Mouse (Mus musculus) embryo, embryonic 9.5 days (tissue): ENCODE data around the gene Milr1.
"Not testable (repeated sequence)": the region's sequence is repeated elsewhere in the genome, so short reads cannot be mapped to it uniquely, and the experiment has no call there.

Experiments used
- DNase-seq: peaks from one replicate; pipeline ENCODE4 v3.0.0-alpha.2; 2017; ENCODE audit errors: extremely low spot score

Milr1 gene

DNA sequence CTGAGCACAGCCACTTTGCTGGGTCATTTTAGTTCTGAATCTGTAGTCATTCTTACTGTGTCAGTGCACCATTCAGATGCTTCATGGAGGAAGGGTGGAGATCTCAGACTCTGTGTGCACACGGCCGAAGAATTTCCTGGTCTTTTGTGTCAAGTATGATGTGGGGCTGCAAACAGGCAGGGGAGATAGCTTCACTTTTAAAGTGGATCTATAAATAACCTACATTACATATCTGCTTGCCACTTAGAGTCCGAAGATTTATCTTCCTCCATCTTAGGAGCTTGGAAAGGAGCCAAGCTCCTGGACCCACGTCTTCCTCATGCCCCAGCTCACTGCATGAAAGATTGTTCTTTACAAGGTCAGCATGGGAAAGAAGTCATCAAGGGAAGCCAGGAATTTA is 20.3 kb upstream of the Milr1 start:
- no peak for DNase-seq

DNA sequence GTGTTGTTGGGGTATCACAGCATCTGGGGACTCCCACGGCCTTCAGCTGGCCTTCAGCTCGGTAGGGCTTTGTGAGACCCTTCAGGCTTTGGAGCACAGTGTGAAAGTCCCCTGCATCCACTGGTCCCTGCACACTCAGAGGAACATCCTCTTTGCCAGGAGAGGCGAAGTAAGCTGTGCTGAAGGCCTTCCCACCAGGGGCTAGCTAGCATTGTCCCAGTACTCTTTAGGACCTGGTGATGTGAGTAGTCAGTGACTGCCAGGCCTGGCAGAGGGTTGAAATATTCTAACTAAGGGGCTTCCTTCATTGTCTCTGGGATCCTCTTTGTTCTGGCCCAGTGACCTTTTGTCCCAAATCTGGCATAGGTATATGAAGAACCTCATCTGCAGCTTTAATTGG is 14.4 kb upstream of the Milr1 start:
- DNase-seq: no peak

DNA sequence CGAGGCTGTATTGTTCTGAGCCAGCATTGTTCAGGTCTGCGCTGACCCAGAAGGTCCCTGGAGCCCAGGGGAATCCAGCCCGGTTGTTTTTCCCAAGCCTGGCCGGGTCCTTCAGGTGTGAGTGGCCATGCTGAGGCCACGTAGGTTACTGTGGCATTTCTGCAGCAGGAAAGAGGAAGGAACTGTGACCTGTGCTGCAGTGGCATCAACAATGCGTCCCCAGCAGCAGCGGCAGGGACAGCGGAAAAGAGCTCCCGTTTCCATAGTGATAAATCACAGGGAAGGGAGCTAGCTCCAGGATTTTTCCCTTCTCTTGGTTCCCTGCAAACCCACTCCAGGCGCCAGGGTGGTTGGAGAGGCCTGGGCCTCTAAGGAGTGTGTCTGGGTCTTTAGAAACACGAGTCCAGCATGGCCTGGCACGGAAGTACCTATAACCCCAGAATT is 13.8 kb upstream of the Milr1 start:
- DNase-seq: peak; percentile 49

DNA sequence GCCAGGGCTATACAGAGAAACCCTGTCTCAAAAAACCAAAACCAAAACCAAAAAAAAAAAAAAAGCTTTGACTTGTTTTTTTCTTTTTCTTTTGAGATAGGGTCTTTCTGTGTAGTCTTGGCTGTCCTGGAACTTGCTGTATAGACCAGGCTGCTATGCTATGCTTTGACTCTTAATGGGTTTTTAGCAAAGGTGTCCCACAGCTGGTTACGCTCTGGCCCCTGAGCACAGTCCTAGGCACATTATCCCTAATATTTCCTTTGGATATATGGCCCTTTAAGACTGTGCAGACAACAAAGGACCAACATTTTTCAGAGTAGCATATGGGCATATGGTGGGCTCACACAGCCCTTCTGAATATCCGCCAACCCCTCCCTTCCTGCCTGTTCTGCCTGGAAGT is 11.9 kb upstream of the Milr1 start:
- no peak for DNase-seq

DNA sequence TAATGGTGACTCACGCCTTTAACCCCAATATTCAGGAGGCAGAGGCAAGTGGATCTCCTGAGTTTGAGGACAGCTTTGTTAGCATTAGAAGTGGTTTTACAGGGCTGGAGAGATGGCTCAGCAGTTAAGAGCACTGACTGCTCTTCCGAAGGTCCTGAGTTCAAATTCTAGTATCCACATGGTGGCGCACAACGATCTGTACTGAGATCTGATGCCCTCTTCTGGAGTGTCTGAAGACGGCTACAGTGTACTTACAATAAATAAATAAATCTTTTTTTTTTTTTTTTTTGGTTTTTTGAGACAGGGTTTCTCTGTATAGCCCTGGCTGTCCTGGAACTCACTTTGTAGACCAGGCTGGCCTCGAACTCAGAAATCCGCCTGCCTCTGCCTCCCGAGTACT is 10.3 kb upstream of the Milr1 start:
- DNase-seq: not testable (repeated sequence)

DNA sequence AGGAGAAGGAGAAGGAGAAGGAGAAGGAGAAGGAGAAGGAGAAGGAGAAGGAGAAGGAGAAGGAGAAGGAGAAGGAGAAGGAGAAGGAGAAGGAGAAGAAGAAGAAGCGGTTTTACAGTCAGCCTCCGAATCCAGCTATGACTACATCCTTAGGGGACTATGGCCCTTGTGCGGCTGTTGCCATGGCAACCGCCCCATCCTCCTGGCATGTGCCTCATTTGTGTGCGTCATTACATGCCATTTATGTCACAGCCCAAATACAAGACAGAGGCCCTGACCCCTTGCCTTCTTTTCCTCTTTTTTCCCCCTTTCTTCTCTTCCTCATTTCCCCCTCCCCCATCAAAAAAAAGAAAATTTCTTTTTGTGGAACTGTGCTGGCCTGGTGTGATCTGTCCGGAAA is 9.8 kb upstream of the Milr1 start:
- no peak for DNase-seq

DNA sequence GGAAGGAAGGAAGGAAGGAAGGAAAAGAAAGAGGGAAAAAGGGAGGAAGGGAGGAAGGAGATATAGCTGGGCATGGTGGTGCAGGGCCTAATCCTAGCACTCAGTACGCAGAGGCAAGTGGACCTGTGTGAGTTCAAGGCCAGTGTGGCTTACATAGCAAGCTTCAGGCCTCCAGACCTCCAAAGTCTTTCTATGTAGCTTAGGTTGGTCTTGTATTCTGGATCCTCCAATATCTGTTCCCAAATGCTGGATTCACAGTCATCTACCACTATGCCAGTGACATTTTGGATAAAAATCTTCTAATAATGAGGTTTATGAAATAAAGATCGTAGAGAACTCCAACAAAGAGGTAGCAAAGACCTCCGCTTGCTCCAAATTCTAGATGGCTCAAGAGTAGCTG is 9.2 kb upstream of the Milr1 start:
- DNase-seq: no peak

DNA sequence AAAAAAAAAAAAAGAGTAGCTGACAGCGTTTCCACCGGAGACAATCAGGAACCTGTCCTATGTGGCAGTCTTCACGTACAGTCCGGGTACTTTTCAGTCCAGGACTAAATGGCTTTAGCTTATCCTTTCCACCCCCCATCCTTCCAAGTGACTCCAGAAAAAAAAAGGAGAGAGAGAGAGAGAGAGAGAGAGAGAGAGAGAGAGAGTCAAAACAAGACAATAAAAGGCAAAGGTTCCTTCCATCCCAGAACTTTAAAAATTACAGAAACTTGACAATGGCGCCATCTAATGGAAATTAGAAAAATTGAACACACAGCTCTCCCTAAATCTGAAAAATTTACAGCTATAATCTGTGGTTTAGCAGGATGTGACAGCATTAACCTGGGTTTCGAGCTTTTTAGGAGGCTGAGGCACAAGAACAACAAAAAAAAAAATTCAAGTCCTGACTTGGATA is 8.6 kb upstream of the Milr1 start:
- peak; percentile 54 for DNase-seq

DNA sequence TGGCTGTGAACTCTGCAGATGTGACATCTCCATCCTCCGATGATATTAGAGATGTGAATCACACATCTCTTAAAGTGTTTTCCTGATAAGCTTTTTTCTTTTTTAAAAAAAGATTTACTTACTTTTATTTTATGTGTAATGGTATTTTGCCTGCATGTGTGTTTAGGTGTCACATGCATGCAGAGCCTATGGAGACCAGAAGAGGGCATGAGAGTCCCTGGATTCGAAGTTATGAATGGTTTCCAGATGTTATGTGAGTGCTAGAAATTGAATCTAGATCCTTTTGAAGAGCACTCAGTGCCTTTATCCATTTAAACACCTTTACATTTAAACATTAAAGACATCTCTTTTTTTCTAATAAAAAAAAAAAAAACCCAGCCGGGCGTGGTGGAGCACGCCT is 6.1 kb upstream of the Milr1 start:
- DNase-seq: no peak

DNA sequence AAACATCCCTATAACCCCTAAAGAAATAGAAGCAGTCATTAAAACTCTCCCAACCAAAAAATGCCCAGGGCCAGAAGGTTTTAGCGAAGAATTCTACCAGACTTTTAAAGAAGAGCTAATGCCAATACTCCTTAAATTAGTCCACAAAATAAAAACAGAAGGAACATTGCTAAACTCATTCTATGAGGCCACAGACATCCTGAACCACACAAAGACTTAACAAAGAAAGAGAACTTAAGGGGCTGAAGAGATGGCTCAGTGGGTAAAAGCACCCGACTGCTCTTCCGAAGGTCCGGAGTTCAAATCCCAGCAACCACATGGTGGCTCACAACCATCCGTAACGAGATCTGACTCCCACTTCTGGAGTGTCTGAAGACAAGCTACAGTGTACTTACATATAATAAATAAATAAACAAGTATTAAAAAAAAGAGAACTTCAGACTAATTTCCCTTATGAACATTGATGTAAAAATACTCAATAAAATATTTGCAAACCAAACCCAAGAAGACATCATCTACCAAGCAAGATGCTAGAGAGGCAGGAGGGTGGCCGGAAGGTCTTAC is 1.4 kb upstream of the Milr1 start:
- not testable (repeated sequence) for DNase-seq

DNA sequence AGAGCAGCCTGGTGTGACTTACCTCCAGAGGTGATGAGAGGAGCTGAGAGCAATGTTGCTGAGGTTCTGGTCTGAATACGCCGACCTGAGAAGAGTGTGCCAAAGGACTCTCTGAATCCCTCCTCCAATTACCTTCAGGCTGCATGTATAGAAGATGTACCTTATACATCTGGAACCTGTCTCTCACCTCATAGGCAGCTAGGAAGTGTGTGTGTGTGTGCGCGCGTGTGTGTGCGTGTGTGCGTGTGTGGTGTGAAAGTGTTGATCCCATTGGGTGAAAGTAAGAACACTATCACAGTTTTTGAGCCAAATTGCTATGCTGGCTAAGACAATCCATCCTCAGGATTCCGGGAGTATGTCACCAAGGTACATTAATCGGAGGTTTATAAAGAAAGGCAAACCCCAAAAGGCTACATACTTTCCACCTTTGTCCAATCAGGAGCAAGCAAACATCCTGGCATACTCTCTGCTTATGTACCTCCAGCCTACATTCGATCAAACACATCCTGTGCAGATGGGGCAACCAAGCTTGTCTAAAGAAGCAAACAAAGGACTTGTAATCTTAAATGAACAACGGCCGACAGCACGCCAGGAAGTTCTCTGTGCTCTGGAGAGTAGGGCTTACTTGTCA is 790 bp upstream of the Milr1 start, which contains the start of gene Pecam1:
Gene Pecam1, minus strand, starts transcription at position 508 of the 631 bp plus-strand sequence.
- no peak for DNase-seq

DNA sequence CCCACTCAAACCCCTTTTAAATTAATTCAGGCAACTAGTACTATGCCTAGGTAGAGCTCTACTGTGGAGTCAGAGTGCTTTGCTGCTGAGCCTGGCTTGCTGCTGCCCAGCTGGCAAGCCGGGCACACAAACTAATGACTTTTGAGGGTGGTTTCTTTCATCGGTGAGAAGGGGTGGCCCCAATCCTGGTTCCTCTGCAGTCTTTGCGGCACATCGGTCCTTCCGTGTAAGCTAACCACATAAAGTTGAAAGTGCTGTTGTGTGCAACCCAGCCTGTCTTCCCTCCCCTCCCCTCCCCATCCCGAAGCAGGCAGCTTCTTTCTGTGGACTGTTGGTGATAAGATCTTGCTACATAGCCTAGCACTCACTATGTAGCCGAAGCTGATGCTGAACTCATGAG is 1.1 kb downstream of the Milr1 start:
- DNase-seq: no peak

DNA sequence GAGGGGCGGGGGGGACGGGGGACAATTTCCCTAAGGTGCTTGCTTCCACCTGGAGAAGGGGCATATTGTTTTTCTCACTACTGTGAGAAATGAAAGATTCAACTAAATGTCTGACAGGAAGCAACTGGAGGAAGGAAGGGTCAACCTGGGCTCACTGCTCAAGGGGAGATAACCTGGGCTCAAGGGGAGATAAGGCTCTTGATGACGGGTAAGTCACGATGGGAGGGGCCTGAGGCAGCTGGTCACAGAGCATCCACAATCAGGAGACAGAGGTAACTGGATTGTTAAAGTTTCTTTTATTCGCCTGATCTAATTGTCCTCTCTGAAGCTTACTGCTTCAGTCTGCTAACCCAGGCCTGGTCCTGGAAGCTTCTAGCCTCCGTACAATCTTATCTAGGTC is 2.3 kb downstream of the Milr1 start:
- DNase-seq: no peak

DNA sequence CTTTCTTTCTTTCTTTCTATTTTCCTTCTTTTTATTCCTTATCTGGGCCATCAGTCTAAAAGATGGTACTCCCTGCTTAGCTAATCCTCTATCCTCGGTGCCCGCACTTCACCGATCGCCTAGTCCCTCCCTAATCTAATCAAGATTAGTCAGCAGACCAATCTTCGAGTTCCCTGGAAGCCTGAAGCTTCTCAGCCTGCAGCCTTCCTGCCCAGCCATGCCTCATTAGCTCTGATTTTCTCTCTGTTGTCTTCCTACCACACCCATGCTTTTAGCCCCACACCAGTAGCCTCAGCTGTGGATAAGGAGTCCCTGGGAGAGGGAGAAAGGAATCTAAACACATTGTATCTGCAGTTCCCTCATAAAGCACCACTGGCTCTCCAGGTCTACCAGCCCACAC is 4.6 kb downstream of the Milr1 start:
- DNase-seq: no peak

DNA sequence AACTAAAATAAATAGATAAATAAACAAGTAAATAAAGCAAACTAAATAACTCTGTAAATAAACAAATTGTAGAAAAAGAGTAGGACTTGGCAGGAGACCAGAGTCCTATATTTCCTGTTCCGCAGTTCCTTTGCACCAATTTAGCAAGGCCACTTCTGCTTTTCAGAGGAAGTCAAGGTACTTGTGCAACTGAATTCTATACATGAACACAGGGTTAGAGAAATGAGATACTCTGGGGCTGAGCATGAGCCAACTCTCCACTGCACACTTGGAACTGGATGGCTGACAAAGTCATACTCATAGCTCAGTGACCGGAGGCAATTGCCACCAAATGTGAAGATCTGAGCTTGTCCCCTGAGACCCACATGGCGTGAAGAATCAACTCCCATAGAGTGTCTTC is 8.0 kb downstream of the Milr1 start:
- DNase-seq: no peak

DNA sequence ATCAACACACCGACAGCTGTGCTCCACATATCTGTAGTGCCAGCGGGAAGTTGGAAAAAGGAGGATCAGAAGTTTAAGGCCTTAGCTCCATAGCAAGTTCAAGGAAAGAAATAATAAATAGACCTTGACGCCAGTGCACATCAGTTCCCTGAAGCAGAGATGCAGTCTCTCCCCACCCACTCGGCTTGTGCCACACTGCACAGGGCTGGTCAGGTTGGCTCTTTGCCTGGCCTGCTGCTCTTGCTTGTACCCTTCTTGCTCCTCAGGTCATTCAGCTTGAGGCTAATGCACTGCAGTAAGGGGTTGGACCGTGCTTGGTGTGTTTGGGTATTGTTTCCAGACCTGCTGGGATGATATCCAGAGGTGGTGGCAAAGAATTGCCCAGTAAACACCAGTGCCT is 9.5 kb downstream of the Milr1 start:
- DNase-seq: no peak

DNA sequence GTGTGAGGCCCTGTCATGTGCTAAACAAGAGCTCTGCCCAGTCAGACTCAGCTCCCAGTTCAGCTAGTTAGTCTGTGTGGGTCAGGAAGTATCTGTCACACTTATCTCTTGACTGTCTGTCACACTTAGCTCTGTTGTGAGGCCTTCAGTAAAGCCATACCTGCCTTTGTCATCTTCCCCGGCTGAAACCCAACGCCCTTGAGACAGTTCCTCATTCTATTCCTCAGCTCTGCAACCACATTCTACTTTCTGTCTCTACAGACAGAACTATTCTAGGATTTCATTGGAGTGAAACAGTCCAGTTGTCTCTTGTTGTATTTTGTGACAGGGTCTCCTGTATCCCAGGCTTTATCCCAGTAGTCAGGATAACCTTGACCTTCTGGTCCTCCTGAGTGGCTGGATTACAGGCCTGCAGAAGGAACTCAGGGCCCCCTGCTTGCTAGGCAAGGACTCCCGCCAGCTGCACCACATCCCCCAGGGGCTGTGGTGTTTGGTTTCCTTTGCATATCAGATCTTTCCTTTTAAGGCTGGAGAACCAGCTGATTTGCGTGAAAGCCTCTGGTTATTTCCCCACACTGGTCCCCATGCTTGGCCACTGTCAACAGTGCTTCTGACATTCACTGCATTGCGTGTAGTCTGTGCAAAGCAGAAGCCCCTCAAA is 11.2 kb downstream of the Milr1 start:
- no peak for DNase-seq

DNA sequence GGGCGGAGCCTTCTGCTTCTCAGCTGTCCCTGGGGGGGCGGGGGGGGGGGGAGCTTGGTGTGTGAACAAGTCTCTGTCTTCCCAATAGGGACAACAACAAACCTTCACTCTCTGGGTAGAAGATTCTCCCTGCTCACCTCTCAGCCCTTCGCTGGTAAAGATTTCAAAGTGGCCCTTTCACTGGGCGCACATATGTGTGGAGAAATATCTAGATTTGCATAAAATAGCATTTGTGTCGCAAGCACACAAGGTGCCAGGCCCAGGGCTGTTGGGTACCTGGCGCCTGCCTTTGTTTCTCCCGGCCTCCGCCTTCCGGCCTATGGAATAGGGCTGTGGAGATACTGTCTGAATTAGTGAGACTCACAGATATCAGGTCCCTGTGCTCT is 11.8 kb downstream of the Milr1 start:
- no peak for DNase-seq

DNA sequence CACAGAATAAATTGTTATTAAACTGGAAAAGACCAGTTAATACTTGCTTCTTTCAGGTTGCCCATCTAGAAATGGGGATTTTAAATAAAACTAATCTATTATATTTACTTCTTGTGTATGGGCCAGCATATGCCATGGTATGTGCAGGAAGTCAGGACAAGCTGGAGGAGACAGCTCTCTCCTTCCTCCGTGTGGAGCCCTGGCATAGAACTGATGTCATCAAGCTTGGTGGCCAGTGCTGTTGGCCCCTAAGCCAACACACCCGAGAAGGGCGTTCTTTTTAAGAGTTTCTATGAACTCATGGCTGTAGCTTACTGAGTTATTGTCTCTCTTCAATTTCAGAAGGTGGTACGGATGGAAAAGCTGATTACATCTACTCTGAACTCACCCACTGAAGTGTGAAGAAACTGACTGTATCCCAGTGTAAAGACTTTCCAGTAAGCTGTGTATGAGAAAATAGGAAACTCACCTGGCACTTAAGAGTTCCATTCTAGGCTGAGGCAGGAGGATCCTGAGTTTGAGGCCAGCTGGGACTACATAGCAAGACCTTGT is 15.7 kb downstream of the Milr1 start:
- DNase-seq: no peak

DNA sequence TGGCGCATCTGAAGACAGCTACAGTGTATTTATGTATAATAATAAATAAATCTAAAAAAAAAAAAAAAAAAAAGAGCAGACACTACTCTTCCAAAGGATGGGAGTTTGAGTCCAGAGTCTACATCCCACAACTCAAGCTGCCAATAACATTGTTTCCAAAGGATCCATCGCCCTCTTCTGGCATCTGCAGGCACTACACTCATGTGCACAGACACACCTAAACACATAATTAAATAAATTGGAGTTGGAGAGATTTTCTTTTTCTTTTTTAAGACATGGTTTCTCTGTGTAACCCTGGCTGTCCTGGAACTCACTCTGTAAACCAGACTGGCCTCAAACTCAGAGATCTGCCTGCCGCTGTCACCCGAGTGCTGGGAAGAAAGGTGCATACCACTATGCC is 16.5 kb downstream of the Milr1 start:
- DNase-seq: no peak

DNA sequence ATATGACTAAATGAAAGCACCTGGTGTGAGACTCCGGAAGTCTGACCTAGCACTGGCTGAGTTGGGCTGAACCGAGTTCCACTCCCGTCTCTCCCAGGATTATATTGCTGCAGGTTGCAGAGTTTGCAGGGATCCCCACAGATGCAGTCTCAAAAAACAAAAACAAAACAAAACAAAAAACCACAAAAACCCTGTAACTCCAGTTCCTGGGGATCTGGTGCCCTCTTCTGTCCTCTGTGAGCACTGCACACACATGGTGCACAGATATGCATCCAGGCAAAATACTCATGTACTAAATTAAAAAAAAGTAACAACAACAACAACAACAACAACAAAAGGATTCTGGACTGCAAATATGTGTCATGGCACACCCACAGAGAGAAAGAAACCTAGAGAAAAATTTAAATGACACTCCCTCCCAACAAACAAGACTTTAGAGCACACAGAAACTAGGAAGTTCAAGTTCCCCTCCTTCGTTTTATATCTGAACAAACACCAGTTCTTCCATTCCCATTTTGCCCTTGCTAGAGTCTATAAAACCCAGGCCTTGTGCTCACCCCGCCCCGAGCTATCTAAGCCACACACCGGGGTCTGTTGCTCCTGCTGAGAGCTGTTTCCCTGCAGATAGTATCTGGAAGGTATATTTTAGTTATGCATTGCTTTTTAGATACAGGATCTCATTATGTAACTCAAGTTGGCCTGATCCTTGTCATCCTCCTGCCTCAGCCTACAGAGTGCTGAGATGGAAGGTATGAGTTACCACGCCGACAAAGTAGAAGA is 19.4 kb downstream of the Milr1 start:
- DNase-seq: no peak

DNA sequence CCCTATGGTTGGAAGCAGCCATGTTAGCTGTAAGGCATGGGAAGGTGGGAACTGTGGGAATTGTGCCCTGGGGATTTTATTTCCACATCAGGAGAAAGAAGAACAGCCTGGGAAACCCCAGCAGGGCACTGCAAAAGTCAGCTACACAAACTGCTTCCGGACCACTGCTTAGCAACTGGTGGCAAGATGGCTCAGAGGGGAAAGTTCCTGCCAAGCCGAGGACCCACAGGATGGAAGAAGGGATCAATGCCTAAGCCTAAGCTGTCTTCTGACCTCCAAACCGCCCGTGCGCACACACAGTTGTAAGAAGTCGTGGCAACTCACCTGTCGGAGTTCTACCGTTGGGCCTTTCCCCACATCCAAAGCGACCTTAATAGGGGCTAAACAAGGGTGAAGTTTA is 22.0 kb downstream of the Milr1 start:
- no peak for DNase-seq
